Mouse (Mus musculus): ENCODE data around the gene Acsbg2.

DNA sequence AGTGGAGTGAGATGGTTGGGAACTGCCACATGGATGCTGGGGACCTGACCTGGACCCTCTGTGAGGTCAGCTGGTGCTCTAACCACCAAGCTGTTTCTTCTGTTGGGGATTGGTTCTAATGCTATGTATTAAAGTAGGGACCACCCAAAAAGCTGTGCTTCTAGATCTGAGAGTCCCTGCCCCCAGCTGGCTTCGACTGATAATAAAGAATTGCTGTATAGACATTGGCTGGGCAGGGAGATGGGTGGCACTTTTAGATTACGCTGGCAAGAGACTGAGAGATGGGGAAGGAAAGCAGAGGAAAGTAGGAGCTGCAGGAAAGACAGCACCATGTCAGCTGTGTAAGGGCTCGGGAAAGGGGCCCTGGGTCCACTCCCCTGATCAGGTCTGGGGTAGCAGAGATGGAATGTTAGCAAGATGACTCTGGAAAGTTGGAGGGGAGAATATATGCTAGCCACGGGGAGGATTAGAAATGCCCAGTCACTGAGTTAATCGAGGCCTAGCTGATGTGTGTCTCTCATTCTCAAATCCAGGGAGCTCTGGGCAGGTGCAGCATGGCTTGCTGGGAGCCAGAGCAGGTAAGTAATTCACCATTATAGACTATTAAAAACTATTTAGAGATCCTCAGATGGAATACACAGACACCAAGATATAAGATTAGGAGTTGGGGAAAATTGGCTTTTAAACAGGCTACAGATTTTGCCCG, 80.5 kb downstream of the Acsbg2 start:
- TF ChIP-seq POLR2A (IDR thresholded peaks at IDR 0.05; ENCODE audit: borderline replicate concordance, extremely low read depth, low read depth, low read length) (no peak), CTCF (IDR thresholded peaks at IDR 0.05; ENCODE audit: insufficient read depth, low read length) (no peak)

All from lung, adult 2 months (tissue).